ENCODE assay signal across 8 mouse cellular contexts in genomic region chr4:143411566-143412218, GRCm38 (mm10). TPM values are rescaled to one million over a fixed set of nuclear protein-coding genes. Genes with fewer than 3 reads are reported as not detected.
DNase-seq lines count a peak whose midpoint lies in the region; ATAC-seq and TF ChIP-seq lines count a peak whose summit lies in the region.
"Had no signal": no experiment of that assay in that cellular context is flagged by ENCODE, and none has a peak within 500 bp of the region (broad histone marks: within the 10 kb centered on the region; RNA-seq: fewer than 3 reads in every experiment).

No protein-coding gene starts in this region.

- DNase-seq in thymus, postnatal 14 days: peak; percentile 9
- DNase-seq in thymus, postnatal 0 days (ENCODE audit: low spot score): no peak
- DNase-seq in cerebellum, postnatal 14 days: peak; percentile 32 to 36
- DNase-seq in heart, postnatal 0 days (ENCODE audit: low spot score): peak; percentile 9
- DNase-seq in gastrocnemius, postnatal 4 days (ENCODE audit: low spot score in 2 of 2): no peak

- H3K4me3 ChIP-seq in heart, postnatal 0 days (ENCODE audit: low read depth, low read length): peak overlapping the region; percentile 69
- peak overlapping the region; percentile 77 for H3K4me3 ChIP-seq in liver, embryonic 15.5 days (replicated peaks)
- H3K4me3 ChIP-seq in small intestine, adult 2 months (ENCODE audit: low read depth, low read length): peak overlapping the region; percentile 20; the same call in 1 of the 2 replicates

- peak overlapping the region; percentile 82; the same call in 1 of the 2 replicates for H3K27ac ChIP-seq in heart, postnatal 0 days (ENCODE audit: low read depth)
- H3K27ac ChIP-seq in liver, embryonic 15.5 days (replicated peaks): no peak overlapping the region
- H3K27ac ChIP-seq in small intestine, adult 2 months (ENCODE audit: insufficient read depth, low read depth, low read length): no peak overlapping the region; the same call in 1 of the 2 replicates

- 0 out of 2 replicates have a peak, but pooled peaks cover 3% of the 10 kb centered on the region for H3K9me3 ChIP-seq in heart, postnatal 0 days (replicated peaks; ENCODE audit: control insufficient read depth, low read length)
- H3K9me3 ChIP-seq in liver, embryonic 15.5 days (replicated peaks): no peaks in the 10 kb centered on the region

- TF ChIP-seq POLR2A in small intestine, adult 2 months (IDR thresholded peaks at IDR 0.05; ENCODE audit: low read depth, low read length): no peak

- TF ChIP-seq EP300 in heart, postnatal 0 days (IDR thresholded peaks at IDR 0.05; ENCODE audit: low read depth): no peak

- 59% methylated on average over 5 of the region's 5 CpGs for WGBS in heart, postnatal 0 days
- 66% methylated on average over 5 of the region's 5 CpGs for WGBS in liver, embryonic 15.5 days (ENCODE audit: insufficient replicate concordance)
- WGBS in small intestine, adult 2 months: 46% methylated on average over 5 of the region's 5 CpGs

- no peak for ATAC-seq in heart, postnatal 0 days (ENCODE audit: insufficient read depth, low read depth)
- ATAC-seq in liver, embryonic 15.5 days (ENCODE audit: insufficient read depth): no peak

- TF ChIP-seq CTCF in heart, postnatal 0 days (IDR thresholded peaks at IDR 0.05; ENCODE audit: low read depth): no peak
- no peak for TF ChIP-seq CTCF in small intestine, adult 2 months (IDR thresholded peaks at IDR 0.05; ENCODE audit: extremely low read depth, insufficient read length, insufficient replicate concordance, low read depth, low read length)

- 0 out of 2 replicates have a peak, but pooled peaks cover 4% of the 10 kb centered on the region for H3K4me1 ChIP-seq in heart, postnatal 0 days (ENCODE audit: control insufficient read depth, insufficient read depth)
- peaks cover 8% of the 10 kb centered on the region for H3K4me1 ChIP-seq in liver, embryonic 15.5 days (replicated peaks)
- no peaks in the 10 kb centered on the region for H3K4me1 ChIP-seq in small intestine, adult 2 months (ENCODE audit: control insufficient read depth, insufficient read depth, insufficient read length, low read length)

- H3K36me3 ChIP-seq in heart, postnatal 0 days (replicated peaks; ENCODE audit: control insufficient read depth, insufficient read depth, low read length): peaks cover 20% of the 10 kb centered on the region; the same call in 1 of the 2 replicates
- H3K36me3 ChIP-seq in liver, embryonic 15.5 days (replicated peaks): peaks cover 8% of the 10 kb centered on the region
- peaks cover 8% of the 10 kb centered on the region for H3K36me3 ChIP-seq in small intestine, adult 2 months (ENCODE audit: control insufficient read depth, insufficient read depth, low read length)

- H3K27me3 ChIP-seq in heart, postnatal 0 days (ENCODE audit: control insufficient read depth, insufficient read depth, low read length): no peaks in the 10 kb centered on the region
- no peaks in the 10 kb centered on the region for H3K27me3 ChIP-seq in liver, embryonic 15.5 days
- H3K27me3 ChIP-seq in small intestine, adult 2 months (ENCODE audit: control insufficient read depth, insufficient read depth, low read length): no peaks in the 10 kb centered on the region

- peak overlapping the region; percentile 55; the same call in 1 of the 2 replicates for H3K9ac ChIP-seq in heart, postnatal 0 days (replicated peaks; ENCODE audit: low read depth, low read length)
- H3K9ac ChIP-seq in liver, embryonic 15.5 days: 0 out of 2 replicates have a peak overlapping the region, but pooled peaks have one; percentile 66

- H3K4me2 ChIP-seq in heart, postnatal 0 days (ENCODE audit: low read depth, low read length): peak overlapping the region; percentile 75
- H3K4me2 ChIP-seq in liver, embryonic 15.5 days: peak overlapping the region; percentile 76

RNA-seq across cellular contexts. Expression of gene Pramef8, which starts 0.5 kb away (rescaled TPM):
- 17.9 and 19.1 TPM in 2 replicates for polyA plus RNA-seq in thymus, postnatal 0 days (2015; fragmentation: Nextera tagmentation; extraction: Ambion mirVana)
- total RNA-seq in heart, postnatal 0 days (2014; rRNA removed; ENCODE audit: low replicate concordance): 21.5 and 24.7 TPM in 2 replicates
- 8.3 and 9.2 TPM in 2 replicates for polyA plus RNA-seq in heart, postnatal 0 days (2015; fragmentation: Nextera tagmentation; extraction: Ambion mirVana)
- 3.7 and 3.8 TPM in 2 replicates for polyA plus RNA-seq in liver, embryonic 15.5 days (2015; fragmentation: Nextera tagmentation; extraction: Ambion mirVana)
- polyA plus RNA-seq in small intestine, adult 2 months (2012; rRNA removed): 1.4 and 3.5 TPM in 2 replicates
- total RNA-seq in gastrocnemius, postnatal 4 days (2021): 10 to 100 TPM in 1 of 2 experiments, 1 to 10 TPM in 1; 9.3 to 13.7 TPM

RNA-seq across cellular contexts. Expression of gene Pramel1, which starts 17.5 kb away (rescaled TPM):
- polyA plus RNA-seq in thymus, postnatal 0 days (2015; fragmentation: Nextera tagmentation; extraction: Ambion mirVana): not detected in 2 replicates
- not detected in 2 replicates for total RNA-seq in heart, postnatal 0 days (2014; rRNA removed; ENCODE audit: low replicate concordance)
- not detected in 2 replicates for polyA plus RNA-seq in heart, postnatal 0 days (2015; fragmentation: Nextera tagmentation; extraction: Ambion mirVana)
- not detected in 2 replicates for polyA plus RNA-seq in liver, embryonic 15.5 days (2015; fragmentation: Nextera tagmentation; extraction: Ambion mirVana)
- polyA plus RNA-seq in small intestine, adult 2 months (2012; rRNA removed): not detected in 2 replicates
- under 1 TPM; 0.16 to 0.20 TPM for total RNA-seq in gastrocnemius, postnatal 4 days (2021)

RNA-seq across cellular contexts. Expression of gene Oog4, which starts 38.4 kb away (rescaled TPM):
- not detected in 2 replicates for polyA plus RNA-seq in thymus, postnatal 0 days (2015; fragmentation: Nextera tagmentation; extraction: Ambion mirVana)
- not detected in 2 replicates for total RNA-seq in heart, postnatal 0 days (2014; rRNA removed; ENCODE audit: low replicate concordance)
- polyA plus RNA-seq in heart, postnatal 0 days (2015; fragmentation: Nextera tagmentation; extraction: Ambion mirVana): not detected in 2 replicates
- not detected in 2 replicates for polyA plus RNA-seq in liver, embryonic 15.5 days (2015; fragmentation: Nextera tagmentation; extraction: Ambion mirVana)
- polyA plus RNA-seq in small intestine, adult 2 months (2012; rRNA removed): not detected in 2 replicates
- total RNA-seq in gastrocnemius, postnatal 4 days (2021): not detected
- total RNA-seq: layer of hippocampus, postnatal 10 days had no signal

Comparison
In these comparisons a context has a peak if more than half of its experiments do, and no peak if none do; other contexts are left out.
1. DNase-seq: peak in thymus, postnatal 14 days (single experiment), cerebellum, postnatal 14 days (2 of 2) and heart, postnatal 0 days (single experiment); none in thymus, postnatal 0 days (single experiment) and gastrocnemius, postnatal 4 days (0 of 2).
2. H3K4me3 ChIP-seq: peak in every context shown above with its lines; median percentile 77 in liver, embryonic 15.5 days; 69 in heart, postnatal 0 days; 20 in small intestine, adult 2 months.